Mouse (Mus musculus) hindbrain, embryonic 13.5 days (tissue): ENCODE measurements around the gene Dennd4c. TPM values are rescaled to one million over a fixed set of nuclear protein-coding genes. Genes with fewer than 3 reads are reported as not detected.

Source experiments
- ATAC-seq: fragments of 200-750 bp; cut with Nextera tagmentation; 2 replicates; pipeline ENCODE4 v1.8.0; 2017; ENCODE audit warnings: moderate TSS enrichment; ENCODE audit not compliant: low FRiP score
- H3K27ac ChIP-seq: fragments of 300-500 bp; sonication (generic); 2 replicates; pipeline ENCODE4 v1.5.1; 2015; ENCODE audit warnings: inconsistent platforms, mild to moderate bottlenecking, moderate library complexity
- H3K27me3 ChIP-seq: fragments of 300-500 bp; sonication (generic); 2 replicates; pipeline ENCODE4 v1.6.1; 2015; ENCODE audit warnings: mild to moderate bottlenecking, inconsistent platforms
- H3K36me3 ChIP-seq: fragments of 300-500 bp; sonication (generic); 2 replicates; pipeline ENCODE4 v1.6.1; 2015; ENCODE audit warnings: mild to moderate bottlenecking, inconsistent platforms
- H3K4me1 ChIP-seq: fragments of 300-500 bp; sonication (generic); replicated peaks from 2 replicates; pipeline ENCODE4 v1.6.1; 2015; ENCODE audit warnings: inconsistent platforms
- H3K4me2 ChIP-seq: fragments of 300-500 bp; sonication (generic); 2 replicates; pipeline ENCODE4 v1.6.1; 2015; ENCODE audit warnings: inconsistent platforms, mild to moderate bottlenecking, moderate library complexity
- H3K4me3 ChIP-seq: fragments of 300-500 bp; sonication (generic); 2 replicates; pipeline ENCODE4 v1.5.1; 2015; ENCODE audit warnings: mild to moderate bottlenecking, inconsistent platforms
- H3K9ac ChIP-seq: fragments of 300-500 bp; sonication (generic); 2 replicates; pipeline ENCODE4 v1.6.1; 2015; ENCODE audit warnings: mild to moderate bottlenecking, inconsistent platforms
- H3K9me3 ChIP-seq: fragments of 300-500 bp; sonication (generic); 2 replicates; pipeline ENCODE4 v1.6.1; 2016; ENCODE audit warnings: inconsistent platforms
- WGBS: fragments of 180-500 bp; shearing (Covaris S2); methylation state at CpG from one replicate; pipeline ENCODE4 v1.1.7; 2015; 5-methylcytosine and 5-hydroxymethylcytosine counted together
- polyA plus RNA-seq: library from polyadenylated mRNA; unstranded; fragments of >200 nt; fragmentation: Nextera tagmentation; extraction: Ambion mirVana; gene quantifications from 2 replicates; pipeline ENCODE4 v1.2.1, GENCODE M21; 2015

Gene Dennd4c
- polyA plus RNA-seq, 1 experiment from 2014 or later, result 5.4 TPM

GRCm38 (mm10) chr4:86871988-86872387 is 123.6 kb downstream of the Dennd4c start:
- H3K27me3 ChIP-seq, result peaks cover 17% of the 10 kb centered on the region
- H3K4me2 ChIP-seq, result no peak overlapping the region
- peaks cover 18% of the 10 kb centered on the region for H3K4me1 ChIP-seq
- H3K4me3 ChIP-seq, result no peak overlapping the region
- no peak overlapping the region for H3K27ac ChIP-seq
- no peaks in the 10 kb centered on the region for H3K9me3 ChIP-seq
- no peak overlapping the region for H3K9ac ChIP-seq
- no peak for ATAC-seq
- H3K36me3 ChIP-seq, result no peaks in the 10 kb centered on the region

- H3K36me3 ChIP-seq, result no peaks in the 10 kb centered on the region
- ATAC-seq, result no peak
- no peak overlapping the region for H3K9ac ChIP-seq
- H3K4me1 ChIP-seq, result peaks cover 18% of the 10 kb centered on the region
- H3K9me3 ChIP-seq, result no peaks in the 10 kb centered on the region
- H3K27me3 ChIP-seq, result peaks cover 17% of the 10 kb centered on the region
- WGBS, result 56% methylated on average over 4 of the region's 4 CpGs
- no peak overlapping the region for H3K4me3 ChIP-seq
- H3K4me2 ChIP-seq, result no peak overlapping the region
- no peak overlapping the region for H3K27ac ChIP-seq
Measured at GRCm38 (mm10) chr4:86873072-86873471, 124.7 kb downstream of the Dennd4c start.

GRCm38 (mm10) chr4:86874146-86874847 is 125.9 kb downstream of the Dennd4c start, which contains the start of gene Acer2:
Gene Acer2, plus strand, starts transcription at chr4:86874396.
- WGBS, result under 1% methylated on average over 60 of the region's 60 CpGs
- H3K4me2 ChIP-seq, result peak within 1 kb of the TSS; percentile 88
- peaks cover 17% of the 10 kb centered on the region for H3K27me3 ChIP-seq
- H3K4me1 ChIP-seq, result peaks cover 18% of the 10 kb centered on the region
- H3K9ac ChIP-seq, result peak within 1 kb of the TSS; percentile 84
- peak within 1 kb of the TSS; percentile 67; the same call in 1 of the 2 replicates for H3K27ac ChIP-seq
- ATAC-seq, result peak; percentile 95
- no peaks in the 10 kb centered on the region for H3K36me3 ChIP-seq
- H3K4me3 ChIP-seq, result peak within 1 kb of the TSS; percentile 70
- H3K9me3 ChIP-seq, result no peaks in the 10 kb centered on the region

GRCm38 (mm10) chr4:86879477-86879876 is 131.1 kb downstream of the Dennd4c start:
- H3K4me3 ChIP-seq, result no peak overlapping the region
- no peak overlapping the region for H3K4me2 ChIP-seq
- ATAC-seq, result no peak
- no peak overlapping the region for H3K9ac ChIP-seq
- 100% methylated on average over 2 of the region's 2 CpGs for WGBS
- H3K9me3 ChIP-seq, result no peaks in the 10 kb centered on the region
- H3K27me3 ChIP-seq, result peaks cover 14% of the 10 kb centered on the region
- no peak overlapping the region for H3K27ac ChIP-seq
- peaks cover 15% of the 10 kb centered on the region for H3K4me1 ChIP-seq
- H3K36me3 ChIP-seq, result no peaks in the 10 kb centered on the region

GRCm38 (mm10) chr4:86881178-86881577 is 132.8 kb downstream of the Dennd4c start:
- no peaks in the 10 kb centered on the region for H3K9me3 ChIP-seq
- no peak overlapping the region for H3K9ac ChIP-seq
- H3K4me2 ChIP-seq, result no peak overlapping the region
- WGBS, result 87% methylated on average over 4 of the region's 4 CpGs
- H3K27me3 ChIP-seq, result peaks cover 10% of the 10 kb centered on the region
- H3K27ac ChIP-seq, result no peak overlapping the region
- no peak overlapping the region for H3K4me3 ChIP-seq
- no peak for ATAC-seq
- no peaks in the 10 kb centered on the region for H3K4me1 ChIP-seq
- H3K36me3 ChIP-seq, result no peaks in the 10 kb centered on the region

GRCm38 (mm10) chr4:86882413-86882812 is 134.1 kb downstream of the Dennd4c start:
- 0 out of 2 replicates have a peak, but pooled peaks cover 5% of the 10 kb centered on the region for H3K27me3 ChIP-seq
- no peak overlapping the region for H3K9ac ChIP-seq
- peaks cover 5% of the 10 kb centered on the region for H3K36me3 ChIP-seq
- H3K4me2 ChIP-seq, result no peak overlapping the region
- no peaks in the 10 kb centered on the region for H3K4me1 ChIP-seq
- no peaks in the 10 kb centered on the region for H3K9me3 ChIP-seq
- no peak overlapping the region for H3K4me3 ChIP-seq
- H3K27ac ChIP-seq, result no peak overlapping the region
- ATAC-seq, result no peak
- 64% methylated on average over 2 of the region's 2 CpGs for WGBS

- no peak for ATAC-seq
- H3K27me3 ChIP-seq, result 0 out of 2 replicates have a peak, but pooled peaks cover 5% of the 10 kb centered on the region
- no peak overlapping the region for H3K9ac ChIP-seq
- WGBS, result 38% methylated on average over 4 of the region's 4 CpGs
- H3K36me3 ChIP-seq, result peaks cover 10% of the 10 kb centered on the region
- no peak overlapping the region for H3K4me2 ChIP-seq
- H3K4me3 ChIP-seq, result no peak overlapping the region
- H3K27ac ChIP-seq, result no peak overlapping the region
- H3K4me1 ChIP-seq, result no peaks in the 10 kb centered on the region
- H3K9me3 ChIP-seq, result no peaks in the 10 kb centered on the region
Measured at GRCm38 (mm10) chr4:86884945-86885344, 136.6 kb downstream of the Dennd4c start.

- Histone ChIP-seq H3K4me3 (0 out of 2 replicates have a peak overlapping the region, but pooled peaks have one; percentile 3), H3K27me3 (0 out of 2 replicates have a peak, but pooled peaks cover 5% of the 10 kb centered on the region), H3K36me3 (peaks cover 10% of the 10 kb centered on the region), H3K9ac (no peak overlapping the region), H3K4me1 (no peaks in the 10 kb centered on the region), H3K9me3 (no peaks in the 10 kb centered on the region), H3K27ac (no peak overlapping the region), H3K4me2 (peak overlapping the region; percentile 29)
- no peak for ATAC-seq
- 62% methylated on average over 12 of the region's 12 CpGs for WGBS
Measured at GRCm38 (mm10) chr4:86885790-86886159, 137.4 kb downstream of the Dennd4c start.

GRCm38 (mm10) chr4:86886160-86886878 is 138.0 kb downstream of the Dennd4c start:
- Histone ChIP-seq H3K36me3 (peaks cover 10% of the 10 kb centered on the region), H3K27me3 (0 out of 2 replicates have a peak, but pooled peaks cover 5% of the 10 kb centered on the region), H3K9ac (no peak overlapping the region), H3K27ac (no peak overlapping the region), H3K4me1 (no peaks in the 10 kb centered on the region), H3K4me3 (0 out of 2 replicates have a peak overlapping the region, but pooled peaks have one; percentile 3), H3K9me3 (no peaks in the 10 kb centered on the region), H3K4me2 (peak overlapping the region; percentile 29)
- WGBS, result 53% methylated on average over 18 of the region's 18 CpGs
- no peak for ATAC-seq

- Histone ChIP-seq H3K4me3 (no peak overlapping the region), H3K9ac (no peak overlapping the region), H3K4me2 (no peak overlapping the region), H3K27me3 (0 out of 2 replicates have a peak, but pooled peaks cover 5% of the 10 kb centered on the region), H3K4me1 (no peaks in the 10 kb centered on the region), H3K9me3 (no peaks in the 10 kb centered on the region), H3K27ac (no peak overlapping the region), H3K36me3 (peaks cover 10% of the 10 kb centered on the region)
- ATAC-seq, result no peak
- WGBS, result 70% methylated on average over 5 of the region's 5 CpGs
Measured at GRCm38 (mm10) chr4:86887879-86888278, 139.5 kb downstream of the Dennd4c start.

- 85% methylated on average over 7 of the region's 7 CpGs for WGBS
- ATAC-seq, result no peak
Measured at GRCm38 (mm10) chr4:86897411-86897810, 149.1 kb downstream of the Dennd4c start.

GRCm38 (mm10) chr4:86898791-86899474 is 150.6 kb downstream of the Dennd4c start:
- no peaks in the 10 kb centered on the region for H3K9me3 ChIP-seq
- 0 out of 2 replicates have a peak, but pooled peaks cover 2% of the 10 kb centered on the region for H3K4me1 ChIP-seq
- no peaks in the 10 kb centered on the region for H3K27me3 ChIP-seq
- WGBS, result 52% methylated on average over 14 of the region's 14 CpGs
- H3K4me2 ChIP-seq, result no peak overlapping the region
- H3K36me3 ChIP-seq, result no peaks in the 10 kb centered on the region
- no peak overlapping the region for H3K27ac ChIP-seq
- no peak overlapping the region for H3K9ac ChIP-seq
- H3K4me3 ChIP-seq, result no peak overlapping the region
- ATAC-seq, result 0 out of 2 replicates have a peak, but pooled peaks have one; percentile 43

More at GRCm38 (mm10) chr4:86897411-86897810, 149.1 kb downstream of the Dennd4c start:
- Histone ChIP-seq H3K4me1 (0 out of 2 replicates have a peak, but pooled peaks cover 2% of the 10 kb centered on the region), H3K27me3 (no peaks in the 10 kb centered on the region), H3K36me3 (no peaks in the 10 kb centered on the region), H3K4me2 (no peak overlapping the region), H3K4me3 (no peak overlapping the region), H3K27ac (no peak overlapping the region), H3K9ac (no peak overlapping the region), H3K9me3 (no peaks in the 10 kb centered on the region)
